Mouse (Mus musculus) neutrophil, adult 65 days (primary cell): ENCODE data around the gene Slfn5. TPM values are rescaled to one million over a fixed set of nuclear protein-coding genes. Genes with fewer than 3 reads are reported as not detected.

Source experiments
- total RNA-seq: library from RNA; stranded (reverse); gene quantifications from 2 replicates; pipeline ENCODE4 v1.2.4, GENCODE M21; 2023

Slfn5 gene
- 14.6 and 25.0 TPM in 2 replicates for total RNA-seq

DNA sequence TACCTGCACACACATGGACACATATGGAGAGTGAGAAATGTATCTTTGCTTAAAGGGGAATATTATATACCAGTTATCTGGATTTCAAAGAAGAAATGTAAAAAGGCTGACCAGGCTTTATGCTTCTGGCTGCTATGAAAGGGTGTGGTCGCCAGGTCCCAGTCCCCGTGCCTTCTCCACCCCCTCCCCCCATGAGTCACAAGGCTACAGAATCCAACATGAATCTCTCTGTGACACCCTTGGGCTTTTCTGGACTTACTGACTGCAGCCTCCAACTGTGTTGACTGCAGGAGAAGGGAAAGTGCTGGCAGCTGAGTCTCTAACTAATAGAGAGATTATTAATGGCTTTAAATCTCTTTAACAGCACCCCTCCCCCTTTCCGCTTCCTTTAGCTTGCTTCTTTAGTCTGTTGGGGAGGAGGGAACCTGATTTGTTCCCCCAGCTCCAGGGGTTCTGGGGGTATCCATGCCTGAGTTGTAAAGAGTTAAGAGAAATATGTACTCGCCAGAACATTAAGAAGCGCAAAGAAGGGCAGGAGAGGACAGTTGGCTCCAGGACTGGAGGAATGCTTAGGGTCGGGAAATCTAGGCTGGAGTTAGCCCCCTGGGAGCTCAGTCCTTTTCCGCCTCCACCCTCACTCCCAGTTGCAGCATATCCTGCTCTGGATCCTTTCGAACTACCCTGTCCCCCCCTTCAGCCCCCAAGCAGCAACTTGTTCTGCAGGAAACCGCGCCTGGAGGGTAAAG, at the start of gene Slfn5:
Gene Slfn5 (plus strand): TSS at position 614 of the 746 bp plus-strand sequence.

DNA sequence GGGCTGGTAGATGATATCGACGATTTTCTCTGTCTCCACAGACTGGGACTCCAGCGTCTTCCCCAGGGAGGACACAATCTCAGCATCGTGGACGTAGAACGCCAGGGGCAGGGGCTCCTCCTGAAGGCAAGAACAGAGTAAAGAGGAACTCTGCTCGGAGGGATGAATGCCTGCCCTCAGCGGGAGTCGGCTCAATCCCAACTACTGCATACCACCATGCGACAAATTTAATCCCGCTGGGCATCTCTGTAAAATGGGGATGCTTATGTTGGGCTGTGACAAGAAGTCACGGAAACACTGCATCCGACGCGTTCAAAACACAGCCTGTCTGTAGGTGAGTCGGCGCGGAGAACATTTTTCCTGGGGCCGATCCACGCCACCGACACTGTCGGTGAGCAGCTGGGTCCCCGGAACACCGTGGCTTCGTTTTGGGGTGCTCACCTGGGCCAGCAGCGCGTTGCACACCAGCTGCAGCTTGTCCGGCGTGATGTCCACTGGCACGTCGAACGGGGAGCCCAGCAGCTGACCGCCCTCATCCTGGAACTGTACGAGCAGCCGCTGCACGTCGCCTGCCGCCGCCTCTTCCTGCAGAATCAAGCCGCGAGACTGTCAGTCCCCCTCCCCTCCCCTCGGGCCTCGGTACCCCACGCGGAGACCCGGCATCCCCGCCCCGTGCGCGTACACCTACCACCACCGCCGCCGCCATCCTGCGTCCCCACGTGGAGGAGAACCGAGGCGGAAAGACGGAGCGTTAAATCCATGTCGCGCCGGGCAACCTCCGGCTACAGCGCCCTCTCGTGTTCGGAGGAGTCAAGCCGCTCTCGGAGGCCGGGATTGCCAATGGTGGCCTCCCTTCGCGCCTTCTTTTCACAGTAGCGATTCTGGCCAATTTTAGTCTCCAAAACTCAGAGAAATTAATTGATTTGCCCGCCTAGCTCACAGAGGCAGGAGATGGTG, 43.2 kb upstream of the Slfn5 start, which contains the start of gene Nle1:
Gene Nle1 (minus strand): TSS at position 761 of the 957 bp plus-strand sequence.

DNA sequence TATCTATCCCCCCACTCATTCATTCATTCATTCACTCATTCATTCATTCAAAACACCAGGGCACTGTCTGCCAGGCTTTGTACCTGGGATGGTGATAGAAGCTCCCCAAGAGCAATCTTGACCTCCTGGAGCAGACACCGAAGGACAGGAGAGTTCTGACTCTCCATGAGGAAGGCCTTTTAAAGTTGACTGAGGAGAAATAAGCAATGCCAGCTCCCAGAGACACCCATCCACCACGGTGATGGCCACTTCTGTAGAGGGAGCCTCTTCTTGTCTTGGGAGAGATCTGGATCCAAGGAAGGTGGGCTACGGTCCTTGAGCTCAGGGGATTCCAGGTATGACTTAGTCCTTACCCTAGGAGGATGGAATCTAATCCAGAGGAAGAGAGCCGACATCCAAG, 40.9 kb upstream of the Slfn5 start, which contains the start of gene Unc45b:
Gene Unc45b (plus strand): TSS at position 301 of the 400 bp plus-strand sequence.

DNA sequence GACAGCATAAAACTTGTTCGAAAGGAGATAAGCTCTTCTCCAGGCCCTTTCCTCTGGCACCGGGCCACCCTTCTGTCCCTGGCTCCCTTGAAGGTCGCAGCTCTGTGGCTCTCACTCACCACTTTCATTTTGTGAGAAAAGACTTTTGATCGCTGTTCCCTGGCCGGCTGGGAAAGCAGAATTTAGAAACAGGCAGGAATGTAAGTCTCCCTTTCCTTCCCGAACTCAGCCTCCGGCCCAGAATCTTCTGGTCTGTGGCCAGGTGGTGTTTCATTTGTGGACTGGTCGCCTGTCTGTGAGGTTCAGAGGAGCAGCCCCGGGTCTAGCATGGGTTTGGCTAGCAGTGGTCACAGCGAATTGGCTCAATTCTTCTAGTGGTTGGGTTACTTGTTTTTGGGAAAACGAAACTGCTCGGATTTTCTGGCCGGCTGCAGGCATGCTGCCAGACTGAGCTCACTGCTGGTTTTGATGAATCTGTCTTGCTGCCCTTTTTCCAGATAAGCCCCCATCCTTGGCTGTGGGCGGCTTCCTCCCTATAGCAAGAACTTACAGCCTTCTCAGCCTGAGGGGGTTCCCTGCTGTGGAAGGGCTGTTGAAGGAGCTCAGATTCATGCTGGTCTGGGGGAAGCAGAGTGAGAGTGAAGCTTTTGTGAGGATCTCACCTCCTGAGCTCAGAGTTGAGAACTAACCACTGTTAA, 40.5 kb downstream of the Slfn5 start, which contains the start of gene Slfn9:
Gene Slfn9 (minus strand): TSS at position 362 of the 698 bp plus-strand sequence.

Other genes starting within 250 kb of the Slfn5 start
- gene Cct6b, start 187.0 kb upstream of the Slfn5 start, total RNA-seq: 0.20 and 0.25 TPM in 2 replicates
- gene Zfp830, start 187.0 kb upstream of the Slfn5 start, total RNA-seq: 37.4 and 39.2 TPM in 2 replicates
- 20.6 and 21.1 TPM in 2 replicates for gene Lig3, start 170.2 kb upstream of the Slfn5 start, total RNA-seq
- 56.1 and 67.4 TPM in 2 replicates for gene Rffl, start 80.1 kb upstream of the Slfn5 start, total RNA-seq
- gene Rad51d, start 60.7 kb upstream of the Slfn5 start, total RNA-seq: 10.6 and 16.1 TPM in 2 replicates
- not detected in 2 replicates for gene Fndc8, start 59.2 kb upstream of the Slfn5 start, total RNA-seq
- gene Nle1, start 42.9 kb upstream of the Slfn5 start, total RNA-seq: 3.5 and 9.2 TPM in 2 replicates
- not detected in 2 replicates for gene Unc45b, start 40.8 kb upstream of the Slfn5 start, total RNA-seq
- gene Slfn9, start 40.5 kb downstream of the Slfn5 start, total RNA-seq: 7.4 and 7.8 TPM in 2 replicates
- 8.7 and 11.5 TPM in 2 replicates for gene Slfn8, start 69.5 kb downstream of the Slfn5 start, total RNA-seq
- gene Slfn2, start 113.8 kb downstream of the Slfn5 start, total RNA-seq: 434 and 462 TPM in 2 replicates
- gene Slfn1, start 165.5 kb downstream of the Slfn5 start, total RNA-seq: 87.4 and 137 TPM in 2 replicates
- gene Slfn4, start 223.8 kb downstream of the Slfn5 start, total RNA-seq: 600 and 744 TPM in 2 replicates
- gene Slfn3, start 240.0 kb downstream of the Slfn5 start, total RNA-seq: 70.1 and 85.9 TPM in 2 replicates